Mouse (Mus musculus) intestine, embryonic 16.5 days (tissue): ENCODE results near the gene Trim46. TPM values are rescaled to one million over a fixed set of nuclear protein-coding genes. Genes with fewer than 3 reads are reported as not detected.

Experiments used
- ATAC-seq: fragments of 200-750 bp; cut with Nextera tagmentation; 2 replicates; pipeline ENCODE4 v1.8.0; 2017; ENCODE audit warnings: moderate TSS enrichment, moderate library complexity
- H3K27ac ChIP-seq: fragments of 300-500 bp; sonication (generic); 2 replicates; pipeline ENCODE4 v1.5.1; 2014; ENCODE audit warnings: mild to moderate bottlenecking, low read length
- H3K27me3 ChIP-seq: fragments of 300-500 bp; sonication (generic); replicated peaks from 2 replicates; pipeline ENCODE4 v1.6.1; 2014; ENCODE audit warnings: low read length, control low read depth, mixed read lengths; ENCODE audit not compliant: control insufficient read depth, insufficient read depth
- H3K36me3 ChIP-seq: fragments of 300-500 bp; sonication (generic); 2 replicates; pipeline ENCODE4 v1.6.1; 2014; ENCODE audit warnings: low read length, control low read depth; ENCODE audit not compliant: control insufficient read depth, insufficient read depth
- H3K4me1 ChIP-seq: fragments of 300-500 bp; sonication (generic); 2 replicates; pipeline ENCODE4 v1.6.1; 2014; ENCODE audit warnings: low read length, control low read depth, mixed read lengths; ENCODE audit not compliant: control insufficient read depth, insufficient read depth
- H3K4me2 ChIP-seq: fragments of 300-500 bp; sonication (generic); 2 replicates; pipeline ENCODE4 v1.6.1; 2014; ENCODE audit warnings: low read depth, low read length, control low read depth
- H3K4me3 ChIP-seq: fragments of 300-500 bp; sonication (generic); 2 replicates; pipeline ENCODE4 v1.5.1; 2014; ENCODE audit warnings: mild to moderate bottlenecking, low read length
- H3K9ac ChIP-seq: fragments of 300-500 bp; sonication (generic); 2 replicates; pipeline ENCODE4 v1.6.1; 2014; ENCODE audit warnings: low read depth, low read length
- H3K9me3 ChIP-seq: fragments of 300-500 bp; sonication (generic); 2 replicates; pipeline ENCODE4 v1.6.1; 2016; ENCODE audit warnings: low read length, control low read depth; ENCODE audit not compliant: control insufficient read depth
- WGBS: fragments of 180-500 bp; shearing (Covaris S2); extraction: QIAGEN DNeasy Blood & Tissue Kit; methylation state at CpG from one replicate; pipeline ENCODE4 v1.1.7; 2014; 5-methylcytosine and 5-hydroxymethylcytosine counted together
- polyA plus RNA-seq: library from polyadenylated mRNA; unstranded; fragments of >200 nt; fragmentation: Nextera tagmentation; extraction: Ambion mirVana; gene quantifications from 2 replicates; pipeline ENCODE4 v1.2.1, GENCODE M21; 2015

Trim46 gene
- polyA plus RNA-seq, result 3.9 TPM in 2 replicates

GRCm38 (mm10) chr3:89246261-89247100 lies at the start of gene Trim46:
TSS of gene Trim46 (minus strand) at chr3:89246309.
- Histone ChIP-seq H3K27ac (peak within 1 kb of the TSS; percentile 82), H3K4me2 (peak within 1 kb of the TSS; percentile 91), H3K9me3 (no peaks in the 10 kb centered on the region), H3K4me1 (peaks cover 39% of the 10 kb centered on the region), H3K9ac (peak within 1 kb of the TSS; percentile 89), H3K4me3 (peak within 1 kb of the TSS; percentile 82), H3K27me3 (no peaks in the 10 kb centered on the region), H3K36me3 (no peaks in the 10 kb centered on the region)
- under 1% methylated on average over 42 of the region's 42 CpGs for WGBS
- peak; percentile 82 for ATAC-seq

- H3K4me1 ChIP-seq, result peaks cover 11% of the 10 kb centered on the region
- no peak for ATAC-seq
- no peak overlapping the region for H3K4me3 ChIP-seq
- no peak overlapping the region for H3K9ac ChIP-seq
- no peaks in the 10 kb centered on the region for H3K9me3 ChIP-seq
- H3K4me2 ChIP-seq, result no peak overlapping the region
- H3K36me3 ChIP-seq, result no peaks in the 10 kb centered on the region
- no peak overlapping the region for H3K27ac ChIP-seq
- no peaks in the 10 kb centered on the region for H3K27me3 ChIP-seq
- 74% methylated on average over 8 of the region's 8 CpGs for WGBS
Measured at GRCm38 (mm10) chr3:89295685-89296230, 49.6 kb upstream of the Trim46 start.

GRCm38 (mm10) chr3:89294195-89294594 lies 48.1 kb upstream of the Trim46 start:
- H3K4me1 ChIP-seq, result peaks cover 11% of the 10 kb centered on the region
- no peaks in the 10 kb centered on the region for H3K9me3 ChIP-seq
- H3K27me3 ChIP-seq, result no peaks in the 10 kb centered on the region
- peak overlapping the region; percentile 79 for H3K27ac ChIP-seq
- peak; percentile 65 for ATAC-seq
- no peaks in the 10 kb centered on the region for H3K36me3 ChIP-seq
- H3K9ac ChIP-seq, result no peak overlapping the region
- WGBS, result 64% methylated on average over 5 of the region's 5 CpGs
- no peak overlapping the region for H3K4me2 ChIP-seq
- no peak overlapping the region for H3K4me3 ChIP-seq

GRCm38 (mm10) chr3:89293247-89293918 lies 47.3 kb upstream of the Trim46 start:
- Histone ChIP-seq H3K9ac (no peak overlapping the region), H3K27ac (peak overlapping the region; percentile 79), H3K36me3 (no peaks in the 10 kb centered on the region), H3K4me1 (peaks cover 10% of the 10 kb centered on the region), H3K4me3 (no peak overlapping the region), H3K4me2 (no peak overlapping the region), H3K9me3 (no peaks in the 10 kb centered on the region), H3K27me3 (no peaks in the 10 kb centered on the region)
- WGBS, result 83% methylated on average over 11 of the region's 11 CpGs
- ATAC-seq, result peak; percentile 84

- Histone ChIP-seq H3K36me3 (no peaks in the 10 kb centered on the region), H3K4me2 (no peak overlapping the region), H3K27me3 (no peaks in the 10 kb centered on the region), H3K9me3 (no peaks in the 10 kb centered on the region), H3K27ac (no peak overlapping the region), H3K9ac (no peak overlapping the region), H3K4me3 (no peak overlapping the region), H3K4me1 (peaks cover 8% of the 10 kb centered on the region)
- 74% methylated on average over 5 of the region's 5 CpGs for WGBS
- ATAC-seq, result no peak
Measured at GRCm38 (mm10) chr3:89292303-89292702, 46.2 kb upstream of the Trim46 start.

GRCm38 (mm10) chr3:89291874-89292273 lies 45.8 kb upstream of the Trim46 start:
- Histone ChIP-seq H3K27me3 (no peaks in the 10 kb centered on the region), H3K9me3 (no peaks in the 10 kb centered on the region), H3K4me1 (peaks cover 8% of the 10 kb centered on the region), H3K36me3 (no peaks in the 10 kb centered on the region), H3K4me3 (no peak overlapping the region), H3K4me2 (no peak overlapping the region), H3K9ac (no peak overlapping the region), H3K27ac (no peak overlapping the region)
- no peak for ATAC-seq
- WGBS, result 56% methylated on average over 10 of the region's 10 CpGs

- Histone ChIP-seq H3K4me3 (no peak overlapping the region), H3K9me3 (no peaks in the 10 kb centered on the region), H3K4me1 (peaks cover 3% of the 10 kb centered on the region; the same call in 1 of the 2 replicates), H3K27ac (no peak overlapping the region), H3K4me2 (no peak overlapping the region), H3K9ac (no peak overlapping the region), H3K27me3 (no peaks in the 10 kb centered on the region), H3K36me3 (no peaks in the 10 kb centered on the region)
- ATAC-seq, result peak; percentile 36; the same call in 1 of the 2 replicates
- WGBS, result 40% methylated on average over 7 of the region's 7 CpGs
Measured at GRCm38 (mm10) chr3:89288503-89288928, 42.4 kb upstream of the Trim46 start.

GRCm38 (mm10) chr3:89287286-89287685 lies 41.2 kb upstream of the Trim46 start:
- H3K36me3 ChIP-seq, result no peaks in the 10 kb centered on the region
- no peak overlapping the region for H3K9ac ChIP-seq
- H3K4me2 ChIP-seq, result no peak overlapping the region
- H3K4me1 ChIP-seq, result peaks cover 3% of the 10 kb centered on the region; the same call in 1 of the 2 replicates
- H3K27me3 ChIP-seq, result no peaks in the 10 kb centered on the region
- no peaks in the 10 kb centered on the region for H3K9me3 ChIP-seq
- no peak for ATAC-seq
- H3K4me3 ChIP-seq, result no peak overlapping the region
- peak overlapping the region; percentile 32; the same call in 1 of the 2 replicates for H3K27ac ChIP-seq
- 60% methylated on average over 5 of the region's 5 CpGs for WGBS

- H3K4me2 ChIP-seq, result no peak overlapping the region
Measured at GRCm38 (mm10) chr3:89285526-89285925, 39.4 kb upstream of the Trim46 start.

More at GRCm38 (mm10) chr3:89285526-89285925, 39.4 kb upstream of the Trim46 start:
- Histone ChIP-seq H3K27me3 (no peaks in the 10 kb centered on the region), H3K36me3 (no peaks in the 10 kb centered on the region), H3K9me3 (no peaks in the 10 kb centered on the region), H3K4me3 (no peak overlapping the region), H3K27ac (no peak overlapping the region; the same call in 1 of the 2 replicates), H3K4me1 (peaks cover 17% of the 10 kb centered on the region), H3K9ac (no peak overlapping the region)
- ATAC-seq, result no peak
- WGBS, result 52% methylated on average over 2 of the region's 2 CpGs
